Mouse (Mus musculus) neutrophil, adult 5-6 weeks (primary cell): ENCODE measurements around the gene Myh9. TPM values are rescaled to one million over a fixed set of nuclear protein-coding genes. Genes with fewer than 3 reads are reported as not detected.
A peak's percentile ranks its signal among the peaks of the same experiment; 100 is the strongest.

ENCODE experiments used
- ATAC-seq: fragments of 151-379, 151-347 bp; 2 replicates; pipeline ENCODE4 v1.8.0; 2017; ENCODE audit warnings: mild to moderate bottlenecking, moderate TSS enrichment; ENCODE audit not compliant: insufficient number of reproducible peaks, poor library complexity, low FRiP score, severe bottlenecking; ENCODE audit errors: extremely low read depth
- total RNA-seq: library from RNA; stranded (forward); fragments of 200-1000 nt; gene quantifications from 2 replicates; pipeline ENCODE4 v1.2.3, GENCODE M21; 2017

The Myh9 gene
- 1,152 and 1,215 TPM in 2 replicates for total RNA-seq

- ATAC-seq, result peak; percentile 86
These were observed at the start of gene Myh9 for GRCm38 (mm10) chr15:77842047-77842843. Gene Myh9 (minus strand): TSS chr15:77842175.

DNA sequence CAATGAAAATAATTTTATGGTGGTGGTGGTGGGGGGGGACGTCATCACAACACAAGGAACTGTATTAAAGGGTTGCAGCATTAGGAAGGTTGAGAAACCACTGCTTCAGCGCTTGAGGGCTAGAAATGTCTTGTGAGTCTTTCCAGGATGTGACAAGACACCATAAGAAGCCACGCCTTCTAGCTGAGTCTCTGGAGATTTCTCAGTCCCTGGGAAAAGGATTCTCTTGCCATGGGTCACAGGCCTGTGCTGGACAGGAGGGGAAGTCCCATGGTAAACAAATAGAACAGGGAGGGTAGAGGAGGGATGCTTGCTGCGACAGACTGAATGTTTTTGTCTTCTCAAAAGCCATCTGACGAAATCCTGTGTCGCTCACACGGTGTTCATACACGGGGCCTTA is 49.8 kb upstream of the Myh9 start:
- peak; percentile 43; the same call in 1 of the 2 replicates for ATAC-seq

DNA sequence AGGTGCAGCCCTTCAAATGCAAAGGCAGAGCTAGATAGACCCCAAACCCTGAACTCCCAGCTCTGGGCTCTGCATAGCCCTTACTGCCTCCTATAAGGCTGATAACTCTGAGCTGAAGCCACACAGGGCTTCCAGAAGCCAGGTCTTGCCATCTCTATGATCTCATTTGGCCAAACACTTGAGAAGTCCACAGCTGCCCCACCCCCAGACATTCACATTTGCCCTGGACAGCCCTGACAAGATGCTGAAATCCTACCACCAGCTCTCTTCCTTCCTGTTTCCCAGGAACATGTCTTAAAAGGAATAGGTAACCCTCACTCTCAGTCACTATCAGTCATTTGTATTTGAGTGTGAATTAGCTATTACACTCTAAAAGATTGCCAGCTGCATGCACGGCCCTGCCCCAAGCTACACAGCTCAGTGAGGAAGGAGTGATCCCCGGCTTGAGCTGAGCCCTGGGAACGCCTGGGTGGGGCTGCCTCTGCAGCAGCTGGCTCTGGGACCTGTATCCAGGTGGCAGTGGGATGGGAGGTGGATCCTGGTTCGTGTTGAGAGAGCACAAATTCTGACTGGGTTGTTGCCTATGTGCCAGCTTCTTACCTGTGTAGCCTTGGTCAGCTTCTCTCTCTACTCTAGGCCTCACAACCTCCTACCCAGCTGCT is 47.9 kb upstream of the Myh9 start:
- no peak for ATAC-seq

DNA sequence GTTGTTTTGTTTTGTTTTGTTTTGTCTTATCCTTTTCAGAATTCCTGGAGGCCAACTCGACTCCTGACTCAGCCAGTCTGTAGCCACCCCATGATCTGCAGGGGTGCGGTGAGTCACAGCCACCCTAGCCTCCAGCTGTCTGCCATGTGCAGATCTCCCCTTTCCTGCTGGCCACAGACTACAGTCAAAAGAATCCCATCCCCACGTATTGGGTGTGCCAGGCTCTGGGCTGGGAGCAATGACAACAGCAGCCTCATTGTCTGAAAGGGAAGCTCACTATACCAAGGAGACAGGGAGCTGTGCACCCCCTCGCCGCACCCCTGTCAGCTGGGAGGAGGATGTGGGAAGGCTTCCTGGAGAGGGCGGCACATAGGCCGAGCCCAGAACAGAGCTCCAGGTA is 46.3 kb upstream of the Myh9 start:
- no peak for ATAC-seq

GRCm38 (mm10) chr15:77887093-77887488 is 45.1 kb upstream of the Myh9 start:
- ATAC-seq, result no peak

DNA sequence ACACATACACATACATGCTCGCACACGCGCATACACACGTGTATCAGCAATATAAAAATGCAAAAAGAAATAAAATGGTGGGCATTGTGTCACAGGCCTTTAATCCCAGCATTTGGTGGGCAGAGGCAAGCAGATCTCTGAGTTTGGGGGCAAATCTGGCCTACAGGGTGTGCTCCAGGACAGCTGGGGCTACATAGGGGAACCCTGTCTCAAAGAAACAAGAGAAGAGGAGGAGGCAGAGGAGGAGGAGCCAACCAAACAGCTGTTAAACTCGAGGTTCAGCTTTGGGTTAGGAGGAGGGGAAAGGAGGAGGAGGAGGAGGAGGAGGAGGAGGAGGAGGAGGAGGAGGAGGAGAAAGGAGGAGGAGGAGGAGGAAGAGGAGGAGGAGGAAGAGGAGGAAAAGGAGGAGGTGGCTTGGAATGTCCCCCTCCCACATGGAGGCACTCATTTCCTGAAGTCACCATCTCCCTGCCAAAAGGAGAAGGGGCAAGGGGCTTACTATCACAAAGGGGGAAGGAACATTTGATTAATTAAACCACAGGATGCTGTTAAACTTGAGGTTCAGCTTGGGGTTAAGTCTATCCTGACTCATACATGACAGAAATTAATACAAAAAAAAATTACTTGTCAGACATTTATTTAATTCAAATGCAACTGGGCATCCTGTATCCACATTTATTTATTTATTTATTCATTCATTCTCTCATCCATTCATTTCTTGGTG is 44.6 kb upstream of the Myh9 start:
- no peak for ATAC-seq

GRCm38 (mm10) chr15:77885945-77886344 is 44.0 kb upstream of the Myh9 start:
- no peak for ATAC-seq

GRCm38 (mm10) chr15:77885159-77885558 is 43.2 kb upstream of the Myh9 start:
- no peak for ATAC-seq

- ATAC-seq, result no peak
These were observed 41.7 kb upstream of the Myh9 start for GRCm38 (mm10) chr15:77883697-77884010.

DNA sequence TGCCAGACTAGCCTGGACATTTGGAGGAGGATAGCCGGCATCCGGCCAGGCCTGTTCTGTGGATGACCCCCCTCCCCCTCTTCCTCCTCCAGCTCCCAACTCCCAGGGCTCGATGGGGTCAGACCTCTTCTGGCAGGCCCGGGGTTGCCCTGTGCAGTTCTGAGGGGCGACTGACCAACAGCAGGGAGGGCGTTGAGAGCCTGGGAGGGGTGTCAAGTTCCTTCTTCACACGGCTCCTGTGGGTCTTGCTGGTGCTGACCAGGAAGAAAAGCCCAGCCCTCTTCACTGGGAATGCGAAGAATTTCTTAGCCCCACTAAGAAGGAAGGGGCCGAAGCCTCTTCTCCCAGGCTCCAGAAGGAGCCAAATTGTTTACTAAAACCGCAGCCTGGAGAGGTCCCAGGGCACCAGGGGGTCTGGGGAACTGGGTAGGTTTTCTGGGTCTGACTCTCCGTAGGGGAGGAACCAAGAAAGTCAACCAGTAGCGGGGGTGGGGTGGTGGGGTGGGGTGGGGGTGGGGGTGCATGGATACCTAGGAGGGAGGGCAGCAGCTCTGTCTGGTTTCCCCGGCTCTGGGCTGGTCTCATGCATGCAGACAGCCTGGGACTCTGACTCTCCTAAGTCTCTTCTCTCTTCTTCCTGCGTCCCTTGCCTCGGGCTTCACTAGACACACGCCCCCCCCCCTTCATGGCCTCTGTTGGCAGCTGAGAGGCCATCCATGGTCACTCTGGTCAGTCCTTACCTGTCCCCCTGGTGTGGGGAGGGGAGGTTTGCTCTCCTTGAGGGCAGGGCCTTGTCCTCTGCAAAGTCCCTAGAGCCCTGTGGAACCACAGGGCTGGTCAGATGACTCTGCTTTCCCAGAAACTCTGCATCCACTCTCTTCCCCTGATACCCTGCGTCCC is 41.1 kb upstream of the Myh9 start:
- no peak for ATAC-seq

- ATAC-seq, result no peak
These were observed 40.3 kb upstream of the Myh9 start for GRCm38 (mm10) chr15:77882297-77882696.

DNA sequence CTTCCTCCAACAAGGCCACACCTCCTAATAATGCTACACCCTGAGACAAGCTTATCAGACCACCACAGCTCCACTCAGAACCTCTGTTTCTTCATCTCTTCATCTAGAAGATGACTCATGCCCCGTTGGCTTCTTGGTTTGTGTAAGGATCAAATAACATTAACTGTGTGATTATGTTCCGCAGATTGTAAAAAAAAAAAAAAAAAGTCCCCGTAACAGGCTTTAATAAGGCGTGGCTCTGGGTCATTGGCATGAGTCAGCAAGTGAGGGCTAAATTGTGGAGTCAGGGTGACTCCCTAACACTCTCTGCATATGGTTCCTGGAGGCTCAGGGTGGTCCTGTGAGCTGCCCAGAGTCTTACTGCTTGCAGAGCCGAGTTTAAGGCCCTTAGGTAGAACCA is 39.7 kb upstream of the Myh9 start:
- ATAC-seq, result no peak

- no peak for ATAC-seq
These were observed 38.8 kb upstream of the Myh9 start for GRCm38 (mm10) chr15:77880738-77881137.

- no peak for ATAC-seq
These were observed 37.8 kb upstream of the Myh9 start for GRCm38 (mm10) chr15:77879756-77880155.

DNA sequence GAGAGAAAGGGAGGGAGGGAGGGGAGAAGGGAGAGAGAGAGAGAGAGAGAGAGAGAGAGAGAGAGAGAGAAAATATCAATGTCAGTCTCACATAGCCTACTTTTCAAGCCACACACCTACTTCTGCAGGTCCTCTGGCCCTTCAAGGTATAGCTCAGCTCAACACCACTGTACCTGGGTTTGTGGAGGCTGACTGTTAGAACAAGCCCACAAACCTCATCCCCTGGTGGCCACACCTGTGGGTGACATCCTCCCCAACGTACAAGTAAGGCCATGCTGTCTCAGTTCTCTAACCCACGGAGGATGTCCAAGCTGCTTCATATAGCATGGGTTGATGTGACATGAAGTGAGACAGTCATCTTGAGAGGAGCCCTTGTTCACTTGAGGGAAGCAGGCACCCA is 35.2 kb upstream of the Myh9 start:
- peak; percentile 39; the same call in 1 of the 2 replicates for ATAC-seq

GRCm38 (mm10) chr15:77876716-77877115 is 34.7 kb upstream of the Myh9 start:
- ATAC-seq, result no peak

GRCm38 (mm10) chr15:77875953-77876352 is 34.0 kb upstream of the Myh9 start:
- no peak for ATAC-seq

DNA sequence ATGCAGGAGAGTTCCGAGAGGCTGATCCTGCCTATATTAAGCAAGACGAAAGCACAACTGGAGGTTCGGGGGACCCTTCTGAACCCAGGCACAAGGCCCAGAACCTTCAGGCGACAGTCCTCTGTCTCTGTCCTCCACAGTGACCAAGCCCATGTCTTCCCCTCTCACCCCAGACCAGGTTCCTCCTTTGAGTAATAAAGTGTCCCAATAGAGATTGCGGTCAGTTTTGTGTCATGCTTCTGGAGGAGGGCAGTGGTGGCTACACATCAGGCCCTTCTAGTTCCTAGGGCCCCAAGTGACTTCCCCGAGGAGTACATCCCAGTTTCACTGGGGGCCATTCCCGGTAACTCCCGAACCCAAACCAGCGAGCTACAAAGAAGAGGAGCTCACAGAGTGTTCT is 32.8 kb upstream of the Myh9 start:
- ATAC-seq, result peak; percentile 85

- ATAC-seq, result no peak; the same call in 1 of the 2 replicates
These were observed 32.3 kb upstream of the Myh9 start for GRCm38 (mm10) chr15:77874310-77874709.
